Mouse (Mus musculus) hindbrain, embryonic 11.5 days (tissue): ENCODE data around the gene Atl1. TPM values are rescaled to one million over a fixed set of nuclear protein-coding genes. Genes with fewer than 3 reads are reported as not detected.

Experiments
- ATAC-seq: fragments of 200-750 bp; cut with Nextera tagmentation; 2 replicates; pipeline ENCODE4 v1.8.0; 2017; ENCODE audit warnings: mild to moderate bottlenecking, moderate TSS enrichment, moderate library complexity; ENCODE audit not compliant: low FRiP score
- DNase-seq: peaks from one replicate; pipeline ENCODE4 v3.0.0-alpha.2; 2015; ENCODE audit warnings: low spot score
- H3K27ac ChIP-seq: fragments of 300-500 bp; sonication (generic); 2 replicates; pipeline ENCODE4 v1.5.1; 2014; ENCODE audit warnings: mild to moderate bottlenecking, low read depth, low read length
- H3K27me3 ChIP-seq: fragments of 300-500 bp; sonication (generic); 2 replicates; pipeline ENCODE4 v1.6.1; 2014; ENCODE audit warnings: mild to moderate bottlenecking, low read length, moderate library complexity, mixed read lengths; ENCODE audit not compliant: control insufficient read depth, insufficient read depth
- H3K36me3 ChIP-seq: fragments of 300-500 bp; sonication (generic); 2 replicates; pipeline ENCODE4 v1.6.1; 2014; ENCODE audit warnings: mild to moderate bottlenecking, low read length, moderate library complexity, mixed read lengths; ENCODE audit not compliant: control insufficient read depth, insufficient read depth
- H3K4me1 ChIP-seq: fragments of 300-500 bp; sonication (generic); replicated peaks from 2 replicates; pipeline ENCODE4 v1.6.1; 2014; ENCODE audit warnings: low read length, mixed read lengths; ENCODE audit not compliant: control insufficient read depth, insufficient read depth
- H3K4me2 ChIP-seq: fragments of 300-500 bp; sonication (generic); replicated peaks from 2 replicates; pipeline ENCODE4 v1.6.1; 2014; ENCODE audit warnings: mild to moderate bottlenecking, low read depth, low read length
- H3K4me3 ChIP-seq: fragments of 300-500 bp; sonication (generic); 2 replicates; pipeline ENCODE4 v1.5.1; 2014; ENCODE audit warnings: low read depth, low read length
- H3K9ac ChIP-seq: fragments of 300-500 bp; sonication (generic); 2 replicates; pipeline ENCODE4 v1.6.1; 2014; ENCODE audit warnings: low read depth, low read length
- H3K9me3 ChIP-seq: fragments of 300-500 bp; sonication (generic); 2 replicates; pipeline ENCODE4 v1.6.1; 2016; ENCODE audit warnings: low read length; ENCODE audit not compliant: control insufficient read depth
- WGBS: fragments of 180-500 bp; shearing (Covaris S2); extraction: QIAGEN DNeasy Blood & Tissue Kit; methylation state at CpG from one replicate; pipeline ENCODE4 v1.1.7; 2014; 5-methylcytosine and 5-hydroxymethylcytosine counted together
- polyA plus RNA-seq: library from polyadenylated mRNA; unstranded; fragments of >200 nt; fragmentation: Nextera tagmentation; extraction: Ambion mirVana; gene quantifications from 2 replicates; pipeline ENCODE4 v1.2.1, GENCODE M21; 2014

Atl1 gene
- polyA plus RNA-seq, 1 experiment from 2014 or later: 54.7 TPM

DNA sequence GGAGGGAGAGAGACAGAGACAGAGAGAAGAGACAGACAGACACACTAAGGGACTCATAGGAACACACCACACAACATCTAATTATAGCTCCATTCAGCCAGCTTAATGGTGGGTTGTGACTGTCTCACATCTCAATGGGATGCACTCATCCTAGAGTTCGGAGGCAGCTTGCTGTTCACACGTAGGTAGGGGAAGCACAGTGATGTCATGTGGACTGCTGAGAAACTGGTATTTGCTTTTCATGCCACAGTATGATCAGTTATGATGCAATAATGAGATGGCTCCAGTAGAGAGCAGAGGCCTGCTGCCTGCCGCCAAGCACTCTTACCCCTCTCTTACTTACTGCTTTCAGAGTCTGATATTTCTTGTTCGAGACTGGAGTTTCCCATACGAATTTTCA lies 53.4 kb downstream of the Atl1 start:
- WGBS: 96% methylated on average over 5 of the region's 5 CpGs
- no peak overlapping the region for H3K4me2 ChIP-seq
- H3K4me3 ChIP-seq: no peak overlapping the region
- H3K9me3 ChIP-seq: no peaks in the 10 kb centered on the region
- DNase-seq (no peak), ATAC-seq (no peak)
- H3K4me1 ChIP-seq: no peaks in the 10 kb centered on the region
- no peaks in the 10 kb centered on the region for H3K27me3 ChIP-seq
- H3K9ac ChIP-seq: no peak overlapping the region
- H3K36me3 ChIP-seq: no peaks in the 10 kb centered on the region
- no peak overlapping the region for H3K27ac ChIP-seq

DNA sequence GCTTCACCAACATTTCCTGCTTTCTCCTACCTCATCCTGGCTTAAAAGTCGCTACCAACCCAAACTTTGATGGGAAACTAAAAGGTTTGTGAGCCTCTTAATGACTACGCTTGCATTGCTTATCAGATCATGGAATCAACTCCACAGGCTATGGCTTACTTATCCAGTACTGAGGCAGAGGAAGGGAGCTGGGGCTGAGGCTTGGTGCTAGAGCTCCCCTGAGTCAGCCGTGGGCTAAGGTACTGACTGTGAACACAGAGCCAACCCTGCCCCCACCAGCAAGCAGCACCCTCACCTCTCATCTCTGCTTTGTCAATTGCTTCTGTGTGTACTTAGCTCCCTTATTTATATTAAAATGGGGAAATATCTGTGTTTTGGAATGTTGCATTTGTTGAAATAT lies 55.1 kb downstream of the Atl1 start:
- Histone ChIP-seq H3K9me3 (no peaks in the 10 kb centered on the region), H3K36me3 (no peaks in the 10 kb centered on the region), H3K4me3 (no peak overlapping the region), H3K4me1 (no peaks in the 10 kb centered on the region), H3K27me3 (no peaks in the 10 kb centered on the region), H3K4me2 (no peak overlapping the region), H3K27ac (no peak overlapping the region), H3K9ac (no peak overlapping the region)
- DNase-seq (no peak), ATAC-seq (no peak)
- 91% methylated on average over 3 of the region's 3 CpGs for WGBS

DNA sequence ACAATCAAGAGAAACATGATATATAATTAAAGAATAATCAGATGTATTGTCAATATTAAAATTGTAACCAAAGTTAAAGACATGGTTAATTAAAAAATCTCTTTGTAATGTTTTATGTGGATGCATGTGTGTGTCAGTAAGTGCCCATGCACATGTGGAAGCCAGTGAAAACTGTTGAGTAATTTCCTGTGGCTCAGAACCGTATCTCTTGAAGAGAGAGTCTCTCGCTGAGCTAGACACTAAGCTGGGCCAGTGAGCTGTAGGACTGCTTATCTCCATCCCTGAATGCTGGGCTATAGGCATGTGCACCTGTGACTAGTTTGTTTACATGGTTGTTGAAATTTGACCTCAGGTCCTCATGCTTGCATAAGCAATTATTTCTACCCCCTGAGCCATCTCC lies 65.0 kb downstream of the Atl1 start:
- Histone ChIP-seq H3K4me2 (no peak overlapping the region), H3K36me3 (peaks cover 4% of the 10 kb centered on the region; the same call in 1 of the 2 replicates), H3K27me3 (no peaks in the 10 kb centered on the region), H3K4me3 (no peak overlapping the region), H3K4me1 (no peaks in the 10 kb centered on the region), H3K27ac (no peak overlapping the region), H3K9me3 (no peaks in the 10 kb centered on the region), H3K9ac (no peak overlapping the region)
- no peak for ATAC-seq
- no peak for DNase-seq
- 92% methylated on average over 2 of the region's 2 CpGs for WGBS

DNA sequence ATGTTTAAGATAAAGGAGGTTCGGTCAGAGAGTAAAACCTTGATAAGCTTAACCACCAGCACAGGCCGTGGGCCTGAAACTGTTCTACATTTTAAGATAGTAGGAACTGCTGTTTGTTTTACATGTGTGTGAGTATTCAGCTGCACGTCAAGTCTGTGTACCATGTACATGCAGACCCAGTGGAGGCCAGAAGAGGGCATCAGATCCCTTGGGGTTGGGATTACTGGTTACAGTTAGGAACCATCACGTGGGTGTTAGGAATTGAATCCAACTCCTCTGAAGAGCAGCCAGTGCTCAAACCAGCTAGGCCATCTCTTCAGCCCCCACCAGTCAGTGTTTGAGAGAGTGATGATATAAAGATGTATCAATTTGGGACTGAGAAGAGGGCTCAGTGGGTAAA lies 70.1 kb downstream of the Atl1 start:
- no peak overlapping the region for H3K27ac ChIP-seq
- H3K9me3 ChIP-seq: no peaks in the 10 kb centered on the region
- no peaks in the 10 kb centered on the region for H3K4me1 ChIP-seq
- no peaks in the 10 kb centered on the region for H3K27me3 ChIP-seq
- H3K36me3 ChIP-seq: peaks cover 7% of the 10 kb centered on the region; the same call in 1 of the 2 replicates
- no peak overlapping the region for H3K4me3 ChIP-seq
- no peak for ATAC-seq
- H3K9ac ChIP-seq: no peak overlapping the region
- 67% methylated on average over 4 of the region's 4 CpGs for WGBS
- peak; percentile 56 for DNase-seq
- H3K4me2 ChIP-seq: no peak overlapping the region

- Histone ChIP-seq H3K27ac (no peak overlapping the region), H3K4me3 (no peak overlapping the region), H3K9me3 (no peaks in the 10 kb centered on the region), H3K4me1 (no peaks in the 10 kb centered on the region), H3K27me3 (no peaks in the 10 kb centered on the region), H3K36me3 (peaks cover 7% of the 10 kb centered on the region; the same call in 1 of the 2 replicates), H3K4me2 (no peak overlapping the region), H3K9ac (no peak overlapping the region)
- no peak for DNase-seq
- no peak for ATAC-seq
- 93% methylated on average over 6 of the region's 6 CpGs for WGBS
Observed at GRCm38 (mm10) chr12:69963141-69963540, 70.7 kb downstream of the Atl1 start.

DNA sequence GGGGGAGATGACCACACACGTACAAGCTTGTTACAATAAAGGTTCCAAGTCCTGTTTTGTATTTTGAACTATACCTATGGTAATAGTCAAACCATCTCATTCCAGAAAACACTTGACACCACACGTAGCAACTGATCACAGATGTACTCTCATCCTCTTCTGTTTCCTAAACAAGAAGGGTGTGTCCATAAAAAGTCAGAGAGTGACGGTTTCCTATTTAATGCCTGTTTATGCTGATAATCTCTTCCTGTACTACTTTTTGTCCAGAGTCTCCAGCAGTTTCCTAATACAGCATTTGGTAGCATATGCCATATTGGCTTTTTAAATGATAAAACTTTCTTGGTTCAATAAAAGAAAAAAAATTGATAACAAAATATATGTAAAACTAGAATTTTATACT lies 73.2 kb downstream of the Atl1 start:
- Histone ChIP-seq H3K27me3 (no peaks in the 10 kb centered on the region), H3K9me3 (no peaks in the 10 kb centered on the region), H3K9ac (no peak overlapping the region), H3K36me3 (peaks cover 7% of the 10 kb centered on the region; the same call in 1 of the 2 replicates), H3K27ac (no peak overlapping the region), H3K4me2 (no peak overlapping the region), H3K4me3 (no peak overlapping the region), H3K4me1 (no peaks in the 10 kb centered on the region)
- 90% methylated on average over 3 of the region's 3 CpGs for WGBS
- ATAC-seq (no peak), DNase-seq (no peak)

DNA sequence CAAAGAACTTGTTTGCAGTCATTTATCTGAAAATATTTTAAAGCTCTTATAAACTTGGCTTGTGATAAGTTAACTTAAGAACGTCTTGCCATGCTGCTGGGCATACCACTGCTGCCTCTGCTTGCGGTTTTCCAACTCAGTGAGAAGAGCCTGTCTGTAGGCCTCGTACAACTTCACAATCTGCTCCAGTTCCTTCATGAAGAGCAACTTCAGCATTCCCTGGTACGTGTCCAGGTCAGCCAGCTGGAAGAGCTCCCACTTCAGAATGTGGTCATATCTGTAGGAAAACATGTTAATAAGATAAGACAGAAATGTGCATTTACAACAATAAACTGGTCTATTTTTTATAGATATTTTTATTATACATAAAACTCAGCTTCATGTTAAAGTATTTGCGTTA lies 73.7 kb downstream of the Atl1 start:
- H3K4me1 ChIP-seq: no peaks in the 10 kb centered on the region
- no peak overlapping the region for H3K4me3 ChIP-seq
- H3K4me2 ChIP-seq: no peak overlapping the region
- no peak for DNase-seq
- H3K9me3 ChIP-seq: no peaks in the 10 kb centered on the region
- WGBS: 90% methylated on average over 5 of the region's 5 CpGs
- peaks cover 5% of the 10 kb centered on the region; the same call in 1 of the 2 replicates for H3K36me3 ChIP-seq
- no peak for ATAC-seq
- no peak overlapping the region for H3K9ac ChIP-seq
- H3K27ac ChIP-seq: no peak overlapping the region
- no peaks in the 10 kb centered on the region for H3K27me3 ChIP-seq

- no peak for ATAC-seq
- no peak overlapping the region for H3K4me3 ChIP-seq
- H3K36me3 ChIP-seq: peaks cover 4% of the 10 kb centered on the region; the same call in 1 of the 2 replicates
- H3K4me1 ChIP-seq: no peaks in the 10 kb centered on the region
- no peaks in the 10 kb centered on the region for H3K27me3 ChIP-seq
- WGBS: 92% methylated on average over 6 of the region's 6 CpGs
- no peak for DNase-seq
- no peak overlapping the region for H3K9ac ChIP-seq
- H3K9me3 ChIP-seq: no peaks in the 10 kb centered on the region
- H3K4me2 ChIP-seq: no peak overlapping the region
- no peak overlapping the region for H3K27ac ChIP-seq
Observed at GRCm38 (mm10) chr12:69967112-69967511, 74.7 kb downstream of the Atl1 start.

GRCm38 (mm10) chr12:69968154-69968553 lies 75.7 kb downstream of the Atl1 start:
- 77% methylated on average over 5 of the region's 5 CpGs for WGBS
- Histone ChIP-seq H3K4me3 (no peak overlapping the region), H3K4me2 (no peak overlapping the region), H3K27me3 (no peaks in the 10 kb centered on the region), H3K4me1 (no peaks in the 10 kb centered on the region), H3K27ac (no peak overlapping the region), H3K36me3 (no peaks in the 10 kb centered on the region), H3K9ac (no peak overlapping the region), H3K9me3 (no peaks in the 10 kb centered on the region)
- ATAC-seq (no peak), DNase-seq (no peak)
